Mouse (Mus musculus): Measurements from ENCODE around the gene Rps6ka4. TPM values are rescaled to one million over a fixed set of nuclear protein-coding genes. Genes with fewer than 3 reads are reported as not detected.

Gene Rps6ka4
- total RNA-seq, 2 experiments from 2014 or later = 9.1 to 10.6 TPM

Small RNA genes lying within 50 kb of the gene (microRNA-seq; reads per million reads assigned to microRNA genes)
- gene Mir5046 = not detected

Other genes starting within 250 kb of the Rps6ka4 start
- gene Ccdc88b, start 17.6 kb upstream of the Rps6ka4 start, total RNA-seq (2021) = under 1 TPM; 0.46 to 0.74 TPM
- gene Trmt112, start 69.1 kb upstream of the Rps6ka4 start, total RNA-seq (2021) = 10 to 100 TPM; 43.9 to 44.7 TPM
- 100 to 1,000 TPM; 219 to 239 TPM for gene Prdx5, start 69.5 kb upstream of the Rps6ka4 start, total RNA-seq (2021)
- 10 to 100 TPM; 76.5 to 93.1 TPM for gene Esrra, start 81.2 kb upstream of the Rps6ka4 start, total RNA-seq (2021)
- not detected for gene Catsperz, start 84.7 kb upstream of the Rps6ka4 start, total RNA-seq (2021)
- gene Kcnk4, start 93.9 kb upstream of the Rps6ka4 start, total RNA-seq (2021) = not detected
- gene Bad, start 101.2 kb upstream of the Rps6ka4 start, total RNA-seq (2021) = 10 to 100 TPM in 1 of 2 experiments, 1 to 10 TPM in 1; 9.7 to 12.2 TPM
- gene Gpr137, start 101.8 kb upstream of the Rps6ka4 start, total RNA-seq (2021) = 10 to 100 TPM; 10.0 to 10.4 TPM
- gene Ppp1r14b, start 134.3 kb upstream of the Rps6ka4 start, total RNA-seq (2021) = 100 to 1,000 TPM; 117 to 145 TPM
- gene Plcb3, start 135.8 kb upstream of the Rps6ka4 start, total RNA-seq (2021) = 10 to 100 TPM; 10.2 to 11.3 TPM
- gene Fkbp2, start 139.9 kb upstream of the Rps6ka4 start, total RNA-seq (2021) = 10 to 100 TPM in 1 of 2 experiments, 1 to 10 TPM in 1; 8.2 to 13.1 TPM
- 100 to 1,000 TPM; 181 to 206 TPM for gene Vegfb, start 147.0 kb upstream of the Rps6ka4 start, total RNA-seq (2021)
- 10 to 100 TPM; 33.9 to 38.4 TPM for gene Dnajc4, start 151.9 kb upstream of the Rps6ka4 start, total RNA-seq (2021)
- 10 to 100 TPM; 12.0 to 13.7 TPM for gene Nudt22, start 155.5 kb upstream of the Rps6ka4 start, total RNA-seq (2021)
- gene Trpt1, start 155.5 kb upstream of the Rps6ka4 start, total RNA-seq (2021) = 10 to 100 TPM; 24.4 to 26.4 TPM
- under 1 TPM; 0.64 to 0.93 TPM for gene Fermt3, start 178.8 kb upstream of the Rps6ka4 start, total RNA-seq (2021)
- 10 to 100 TPM; 89.7 to 98.5 TPM for gene Stip1, start 199.3 kb upstream of the Rps6ka4 start, total RNA-seq (2021)
- 100 to 1,000 TPM; 276 to 311 TPM for gene Macrod1, start 216.2 kb upstream of the Rps6ka4 start, total RNA-seq (2021)

Measured in gastrocnemius, adult 18-20 months (tissue).